Mouse (Mus musculus): Measurements from ENCODE around the gene Btbd11.

Btbd11 gene

DNA sequence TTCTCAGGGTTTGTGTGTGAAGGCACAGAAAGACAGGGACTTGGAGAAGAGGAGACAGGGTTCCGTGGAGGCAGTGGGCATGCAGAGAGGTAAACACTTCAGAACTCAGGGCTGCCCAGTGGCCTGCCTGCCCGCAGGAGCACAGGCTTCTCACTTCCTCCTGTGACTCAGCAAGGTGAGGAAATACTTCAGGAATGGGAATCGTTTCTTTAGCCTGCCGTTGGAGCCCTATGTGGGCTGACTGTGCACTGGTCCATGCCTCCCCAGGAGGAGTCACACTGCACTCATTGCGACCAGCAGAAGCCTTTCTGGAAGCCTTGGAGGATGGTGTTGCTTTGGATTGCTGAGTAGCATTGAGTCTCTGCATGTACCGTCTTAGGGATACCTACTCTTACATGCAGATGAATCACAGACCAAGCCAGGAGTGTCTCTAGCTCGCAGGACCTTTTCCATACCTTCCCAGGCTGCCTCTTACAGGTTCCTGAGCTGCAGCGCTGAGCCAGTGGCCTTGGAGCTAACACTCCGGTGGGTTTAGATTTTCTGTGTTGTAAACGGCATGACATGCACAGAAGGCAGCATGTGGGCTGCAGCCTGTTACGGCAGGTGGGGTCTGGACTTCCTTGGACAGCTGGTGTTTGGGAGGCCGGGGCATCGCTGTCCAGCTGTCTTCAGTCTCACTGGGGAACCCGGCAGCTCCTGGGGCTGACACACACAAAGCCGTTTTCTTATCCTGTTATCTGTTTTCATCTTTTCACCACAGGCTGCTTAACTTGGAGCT, 34.4 kb downstream of the Btbd11 start:
- DNase-seq (ENCODE audit: low read depth, low spot score), result no peak

DNA sequence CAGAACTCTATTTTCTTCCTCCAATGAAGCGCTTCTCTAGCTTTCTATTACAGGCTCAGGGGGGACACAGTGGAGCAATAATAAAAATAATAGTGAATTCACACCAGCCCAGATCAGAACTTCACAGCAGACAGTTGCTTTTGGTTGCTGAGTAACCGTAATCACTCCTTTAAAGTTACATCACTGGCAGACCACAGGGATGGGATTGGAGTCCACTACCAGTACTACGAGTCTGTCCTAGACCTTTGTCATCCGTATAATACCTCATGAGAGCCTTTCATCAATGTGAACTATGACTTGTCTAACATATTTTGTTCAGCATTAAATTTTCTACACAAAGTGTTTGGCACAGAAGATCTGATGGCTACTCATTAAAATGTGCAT, 35.0 kb downstream of the Btbd11 start:
- DNase-seq (ENCODE audit: low read depth, low spot score), result no peak

DNA sequence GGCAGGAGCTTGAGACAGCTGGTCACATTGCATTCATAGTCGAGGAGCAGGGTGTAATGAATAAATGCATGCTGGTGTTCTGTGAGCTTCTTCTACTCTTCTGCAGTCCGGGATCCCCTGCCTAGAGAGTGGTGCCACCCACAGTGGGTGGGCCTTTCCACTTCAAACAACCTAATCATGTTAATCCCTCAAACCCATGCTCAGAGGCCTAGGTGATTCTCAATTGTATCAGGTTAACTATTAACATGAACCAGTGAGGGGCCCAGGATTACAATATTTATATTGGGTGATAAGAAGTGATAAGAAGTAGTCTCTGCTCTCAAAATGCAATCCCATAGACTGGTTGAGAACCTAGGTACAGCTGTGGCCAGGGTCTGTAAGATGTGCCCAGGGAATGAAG, 39.1 kb downstream of the Btbd11 start:
- DNase-seq (ENCODE audit: low read depth, low spot score), result no peak

DNA sequence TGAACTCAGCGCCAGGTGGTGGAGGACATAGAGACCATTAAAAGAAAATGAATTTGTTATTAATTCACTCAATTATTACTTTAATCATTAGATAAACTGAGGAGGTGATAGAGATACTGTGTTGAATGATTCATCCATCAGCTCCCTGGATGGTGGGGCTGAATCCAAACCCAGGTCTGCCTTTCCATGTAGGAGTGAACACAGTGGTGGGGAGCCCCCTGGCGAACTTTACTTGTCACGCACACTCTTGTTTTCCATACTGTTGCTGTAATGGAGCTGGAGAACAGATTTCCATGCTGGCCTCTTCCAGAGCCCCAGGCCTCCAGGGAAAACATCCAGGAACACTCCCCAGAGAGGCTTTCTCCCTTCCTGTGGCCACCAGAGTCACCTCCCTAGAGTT, 50.6 kb downstream of the Btbd11 start:
- DNase-seq (ENCODE audit: low read depth, low spot score), result peak; percentile 29

DNA sequence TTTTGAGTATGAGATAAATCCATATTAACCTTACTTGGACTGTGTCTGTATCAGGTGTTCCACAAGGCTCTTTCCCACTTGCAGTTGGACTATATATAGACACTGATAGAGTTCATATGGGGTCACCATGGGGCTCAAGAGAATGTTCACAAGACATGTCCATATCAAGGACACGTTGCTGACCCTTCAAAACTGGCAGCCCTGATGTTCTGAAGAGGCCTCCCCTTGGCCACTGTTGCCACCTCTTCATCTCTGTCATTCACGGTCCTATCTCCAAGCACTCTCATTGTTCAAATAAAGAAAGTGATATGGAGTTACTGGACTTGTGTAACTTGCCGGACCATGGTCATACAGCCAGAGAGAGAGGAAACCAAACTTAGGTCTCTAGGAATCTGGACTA, 56.8 kb downstream of the Btbd11 start:
- no peak for DNase-seq (ENCODE audit: low read depth, low spot score)

DNA sequence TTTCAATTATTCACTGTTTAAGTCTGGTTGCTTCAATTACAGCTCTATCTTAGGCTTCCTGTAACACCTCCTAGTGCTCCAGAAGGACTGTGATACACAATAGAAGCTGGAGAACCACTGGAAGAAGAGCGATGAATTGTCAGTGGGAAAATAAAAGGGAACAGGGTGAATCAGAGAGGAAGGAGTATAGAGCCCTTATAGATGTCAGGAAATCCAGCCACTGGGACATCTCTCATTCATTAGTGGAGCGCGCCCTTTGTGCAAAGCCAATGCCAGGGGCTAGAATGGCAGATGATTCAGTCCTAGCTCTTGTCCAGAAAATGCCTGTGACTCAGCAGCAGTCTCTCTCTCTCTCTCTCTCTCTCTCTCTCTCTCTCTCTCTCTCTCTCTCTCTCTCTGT, 59.3 kb downstream of the Btbd11 start:
- no peak for DNase-seq (ENCODE audit: low read depth, low spot score)

DNA sequence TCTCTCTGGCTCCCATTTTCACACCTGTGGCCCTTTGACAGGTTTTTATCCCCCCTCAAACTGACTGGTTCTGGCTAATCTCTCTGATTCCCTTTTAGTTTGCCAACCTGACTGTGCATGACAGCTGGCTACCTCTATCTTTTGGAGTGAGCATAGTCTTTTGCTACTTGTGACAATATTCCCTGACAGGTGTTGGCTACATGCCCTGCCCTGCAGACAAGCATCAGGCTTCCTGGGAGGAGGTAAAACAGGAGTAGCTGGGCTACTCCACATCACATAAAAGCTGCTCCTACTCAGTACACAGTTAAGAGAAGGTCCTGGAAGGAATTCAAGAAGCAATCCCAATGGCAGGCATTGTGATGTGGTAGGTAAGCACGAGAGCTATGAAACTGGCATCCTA, 60.1 kb downstream of the Btbd11 start:
- DNase-seq (ENCODE audit: low read depth, low spot score), result no peak

DNA sequence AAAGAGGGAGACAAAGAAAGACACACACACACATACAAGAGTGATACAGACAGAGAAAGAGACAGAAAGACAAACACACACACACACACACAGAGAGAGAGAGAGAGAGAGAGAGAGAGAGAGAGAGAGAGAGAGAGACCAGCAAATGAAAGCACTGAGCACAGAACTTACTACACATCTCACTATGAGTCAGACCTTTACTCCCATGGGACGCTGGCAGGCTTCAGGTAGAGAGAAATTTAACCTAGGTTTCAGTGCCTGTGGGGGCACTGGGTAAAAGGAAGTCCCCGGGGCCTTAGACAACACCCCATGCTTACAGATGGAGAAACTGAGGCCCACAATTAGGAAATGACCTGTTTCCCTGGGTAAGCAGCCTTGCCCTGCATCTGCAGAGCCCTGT, 61.3 kb downstream of the Btbd11 start:
- no peak for DNase-seq (ENCODE audit: low read depth, low spot score)

DNA sequence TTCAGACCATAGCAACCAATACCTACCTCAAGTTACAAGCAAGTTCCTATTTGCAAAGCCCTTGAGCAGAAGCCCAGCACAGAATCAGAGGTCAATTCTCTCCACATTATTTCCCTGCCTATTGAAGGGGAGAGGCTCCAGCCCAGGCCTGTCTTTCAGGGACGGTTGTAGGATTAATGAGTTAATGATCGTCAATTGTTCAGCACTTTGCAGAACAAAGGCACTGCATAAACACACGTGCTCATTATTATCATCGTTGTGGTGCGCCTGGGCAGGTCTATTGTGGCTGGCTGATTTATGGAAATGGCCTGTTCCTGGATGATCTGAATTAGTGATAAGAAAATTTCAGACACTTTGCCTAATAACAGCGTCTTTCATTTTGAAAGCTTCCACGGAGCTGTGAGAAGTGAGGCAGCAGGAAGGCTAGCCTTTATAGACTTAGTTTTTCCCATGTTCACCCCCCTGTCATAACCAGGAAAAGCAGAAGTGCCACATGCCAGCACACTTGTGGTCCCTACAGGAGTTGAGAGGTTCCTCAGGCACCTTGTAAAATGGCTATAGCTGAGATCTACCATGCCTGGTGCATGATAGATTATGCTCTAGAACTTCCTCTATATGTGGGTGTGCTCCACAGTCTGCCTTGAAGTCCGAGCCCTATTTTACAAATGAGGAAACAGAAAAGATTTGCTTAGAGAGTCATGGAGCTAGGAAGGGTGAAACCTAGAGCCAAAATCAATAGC, 65.2 kb downstream of the Btbd11 start:
- DNase-seq (ENCODE audit: low read depth, low spot score), result peak; percentile 85

DNA sequence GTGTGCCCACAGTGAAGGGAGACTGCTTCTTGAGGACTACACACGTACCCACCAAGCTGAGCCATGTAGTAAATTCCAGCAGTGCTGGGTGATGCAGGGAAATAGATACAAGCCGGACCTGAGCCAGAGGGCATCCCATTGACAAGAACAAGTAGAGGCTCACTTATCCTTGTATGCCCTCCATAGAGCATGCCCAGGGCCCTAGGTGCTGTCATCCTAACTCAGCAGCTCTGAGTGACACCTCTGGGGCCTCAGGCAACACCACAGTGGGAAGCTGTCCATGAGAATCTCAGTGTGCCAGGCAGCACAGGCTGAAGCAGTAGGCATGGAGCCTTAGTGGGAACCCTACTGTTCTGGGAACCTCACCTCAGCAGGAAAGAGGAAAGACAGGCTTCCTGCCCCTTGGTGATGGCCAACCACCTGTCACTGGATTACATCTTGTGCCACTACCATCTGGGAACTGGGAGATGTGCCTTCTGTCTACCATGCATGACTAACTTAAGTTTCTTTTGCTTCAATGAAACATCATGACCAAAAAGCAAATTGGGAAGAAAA, 66.7 kb downstream of the Btbd11 start:
- DNase-seq (ENCODE audit: low read depth, low spot score), result no peak

DNA sequence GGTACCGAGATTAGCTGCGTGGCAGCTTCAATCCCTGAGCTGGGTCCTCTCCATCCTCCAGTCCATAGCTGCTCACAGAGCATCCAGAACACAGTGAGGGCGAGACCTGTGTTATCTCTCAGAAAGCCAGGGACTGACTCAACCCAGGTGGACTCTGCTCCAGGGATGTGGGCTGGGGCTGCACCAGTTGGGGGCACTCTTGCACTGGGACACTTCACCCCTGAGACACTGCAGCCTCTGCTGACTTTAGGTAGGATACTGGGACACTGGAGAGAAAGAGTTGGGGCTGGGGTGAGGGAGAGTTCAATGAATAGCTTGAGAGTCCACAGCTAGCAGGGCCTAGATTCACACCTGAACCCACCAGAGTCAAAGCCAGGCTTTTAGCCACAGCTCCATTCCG, 69.4 kb downstream of the Btbd11 start:
- DNase-seq (ENCODE audit: low read depth, low spot score), result peak; percentile 69

DNA sequence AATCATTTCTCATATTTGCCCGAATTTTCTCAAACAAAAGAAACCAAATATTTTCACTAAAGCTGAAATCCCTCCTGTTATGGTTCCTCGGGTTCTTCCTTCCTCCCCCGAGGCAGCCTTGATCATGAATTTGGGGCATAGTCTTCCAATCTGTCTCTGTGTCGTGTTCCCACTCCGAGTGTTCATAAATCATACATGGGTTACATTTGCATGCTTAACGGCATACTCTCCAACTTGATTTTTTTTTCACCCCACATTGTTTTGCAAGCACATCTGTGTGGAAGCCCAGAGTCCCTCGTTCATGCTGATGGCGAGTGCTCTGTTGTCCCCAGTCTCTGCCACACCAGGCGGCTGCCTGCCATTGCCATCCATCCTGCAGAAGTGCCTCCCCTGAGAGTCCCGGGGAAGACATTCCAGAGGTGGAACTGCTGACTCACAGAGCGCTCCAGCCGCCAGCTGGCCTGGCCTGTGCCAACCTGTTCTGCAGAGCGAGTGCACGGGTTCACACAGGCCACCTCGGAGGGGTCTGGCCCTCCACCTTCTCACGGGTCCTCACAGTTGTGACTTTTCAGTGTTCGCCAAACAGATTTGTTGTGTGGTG, 72.2 kb downstream of the Btbd11 start:
- peak; percentile 65 for DNase-seq (ENCODE audit: low read depth, low spot score)

DNA sequence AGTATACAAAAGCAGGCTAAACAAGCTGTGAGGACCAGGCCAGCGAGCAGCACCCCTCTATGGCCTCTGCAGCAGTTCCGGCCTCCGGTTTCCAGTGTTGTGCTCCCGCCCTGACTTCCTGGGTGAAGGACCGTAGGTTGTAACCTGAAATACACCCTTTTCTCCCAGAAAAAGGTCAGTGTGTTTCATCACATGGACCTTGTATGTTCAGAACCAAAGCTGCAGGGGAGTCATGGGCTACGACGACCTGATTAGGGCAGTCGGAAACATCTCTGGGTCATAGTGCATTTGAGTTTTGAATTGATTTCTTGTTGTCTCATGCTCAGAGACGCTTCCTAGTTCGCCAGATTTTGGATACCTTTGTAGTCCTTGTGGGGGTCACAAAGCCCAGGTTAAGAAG, 74.1 kb downstream of the Btbd11 start:
- no peak for DNase-seq (ENCODE audit: low read depth, low spot score)

DNA sequence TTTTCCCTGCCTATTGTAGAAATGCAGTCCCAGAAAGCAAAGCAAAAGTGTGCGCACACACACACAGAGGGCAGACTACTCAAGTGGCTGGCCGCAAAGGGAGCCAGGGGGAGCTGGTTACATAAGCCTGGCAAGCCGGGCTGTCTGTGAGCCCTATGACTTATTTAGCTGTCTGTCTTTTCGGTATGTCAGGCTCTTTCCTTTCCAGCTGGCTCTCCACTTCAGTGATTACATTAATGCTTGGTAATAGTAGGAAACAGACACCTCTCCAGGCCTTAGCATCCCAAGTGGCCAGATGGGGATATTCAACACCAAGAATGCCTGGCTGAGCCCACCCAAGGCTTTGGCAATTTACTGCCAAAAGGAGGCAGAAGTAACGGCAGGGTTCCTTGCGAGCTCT, 77.5 kb downstream of the Btbd11 start:
- DNase-seq (ENCODE audit: low read depth, low spot score), result no peak

DNA sequence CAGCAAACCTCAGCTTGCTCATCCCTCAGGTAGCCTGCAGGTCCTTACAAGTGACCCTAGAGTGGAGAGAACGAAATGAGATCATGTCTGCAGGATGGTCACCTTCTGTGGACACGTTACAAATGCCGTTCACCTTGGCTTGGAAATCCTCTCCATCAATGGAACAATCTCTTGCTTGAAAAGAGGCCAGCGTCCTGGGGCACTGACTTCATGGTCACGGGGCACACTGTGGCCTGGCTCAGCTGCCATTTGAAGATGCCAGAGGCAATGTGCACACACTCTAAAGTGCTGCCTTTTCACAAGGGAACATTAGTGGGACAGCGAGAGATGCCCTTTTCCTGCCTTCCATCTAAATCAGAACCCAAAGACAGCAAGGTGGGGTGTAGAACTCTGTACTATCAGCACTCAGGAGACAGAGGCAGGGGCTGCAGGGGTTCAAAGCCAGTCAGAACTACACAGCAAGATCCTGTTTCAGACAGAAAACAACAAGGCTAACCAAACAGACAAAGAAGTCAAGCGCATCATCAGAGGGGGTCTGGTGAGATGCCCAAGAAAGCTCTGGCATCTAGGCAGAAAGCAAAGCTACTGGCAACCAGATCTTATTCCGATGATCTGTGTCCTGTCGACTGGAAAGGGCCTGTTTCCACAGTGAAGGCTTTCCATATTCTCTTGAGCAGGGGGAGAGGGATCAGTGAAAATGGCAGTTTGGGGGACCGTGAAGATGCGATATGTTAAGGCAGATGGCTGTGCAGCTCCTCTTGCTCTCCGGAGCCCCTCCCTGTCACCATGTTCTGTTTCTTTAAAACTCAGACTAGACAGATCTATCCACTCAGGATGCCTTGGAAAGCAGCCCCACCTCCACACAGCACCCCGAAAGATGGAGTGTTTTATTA, 79.1 kb downstream of the Btbd11 start:
- DNase-seq (ENCODE audit: low read depth, low spot score), result no peak

DNA sequence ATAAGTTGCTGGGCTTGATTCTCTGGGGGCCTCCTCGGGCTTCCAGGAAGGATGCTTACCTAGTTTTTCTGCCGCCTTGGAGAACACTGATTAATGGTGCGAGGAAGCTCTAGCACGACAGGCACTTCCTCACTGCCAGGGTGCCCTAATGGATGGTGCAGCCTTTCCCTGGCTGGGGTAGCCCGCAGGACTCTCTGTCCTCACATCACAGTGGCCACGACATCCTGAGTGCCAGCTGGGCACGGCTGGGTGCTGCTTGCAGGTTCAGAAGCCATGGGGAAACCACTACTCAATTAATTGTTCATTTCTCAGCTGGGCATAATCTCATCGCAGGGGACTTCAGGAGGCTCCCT, 79.8 kb downstream of the Btbd11 start:
- no peak for DNase-seq (ENCODE audit: low read depth, low spot score)

DNA sequence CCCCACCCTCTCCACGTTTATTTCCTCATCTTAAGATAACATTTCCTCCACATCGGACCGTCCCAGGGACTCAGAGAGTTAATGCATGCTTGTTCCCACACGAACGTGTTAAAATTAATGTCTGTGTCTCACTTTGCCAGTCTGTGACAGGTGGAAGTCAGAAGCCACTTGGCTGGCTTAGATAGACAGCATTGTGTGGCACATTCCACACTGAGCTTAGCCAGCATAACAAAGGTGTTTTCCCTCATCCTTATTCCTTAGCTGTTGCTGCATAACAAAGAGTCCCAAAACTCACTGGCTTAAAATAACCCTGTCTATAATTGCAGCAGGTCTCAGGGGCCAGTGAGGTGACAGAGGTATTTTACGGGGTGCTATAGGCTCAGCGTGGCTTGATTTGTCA, 80.8 kb downstream of the Btbd11 start:
- DNase-seq (ENCODE audit: low read depth, low spot score), result peak; percentile 73

DNA sequence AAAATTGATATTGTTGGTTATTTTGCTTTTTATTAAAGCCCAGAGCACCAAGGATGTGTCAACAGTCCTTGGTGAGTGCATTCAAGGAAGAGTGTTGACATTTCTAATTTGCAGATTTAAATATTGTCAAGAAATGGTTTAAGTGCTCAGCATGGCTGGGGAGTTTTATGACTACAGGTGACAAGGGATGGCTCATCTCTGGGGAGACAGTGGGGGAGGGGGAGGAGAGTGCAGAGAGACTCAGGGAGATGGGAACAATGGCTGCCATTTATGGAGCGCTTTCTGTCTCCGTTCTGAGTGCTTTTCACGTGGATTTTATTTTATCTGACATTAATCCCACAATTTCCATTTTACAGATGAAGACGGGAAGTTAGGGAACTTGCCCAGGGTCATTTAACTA, 81.9 kb downstream of the Btbd11 start:
- no peak for DNase-seq (ENCODE audit: low read depth, low spot score)

DNA sequence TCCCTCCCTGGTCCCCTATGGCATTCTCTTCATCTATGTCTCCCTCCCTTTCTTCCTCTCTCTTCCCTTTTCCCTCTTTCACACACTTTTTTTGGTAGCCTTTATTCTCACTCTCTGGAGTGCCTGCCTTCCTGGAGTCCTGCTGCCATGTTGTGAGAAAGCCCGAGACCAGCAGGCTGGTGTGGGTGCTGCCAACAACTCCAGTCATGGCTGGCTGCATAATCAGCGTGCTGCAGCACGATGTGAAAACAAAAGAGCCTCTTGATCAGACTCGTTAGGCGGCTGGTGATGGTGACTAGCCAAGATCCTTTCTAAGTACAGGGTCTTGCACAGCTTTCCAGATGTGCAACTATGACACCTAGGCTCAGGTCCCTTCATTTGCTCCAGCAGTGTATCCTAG, 82.7 kb downstream of the Btbd11 start:
- no peak for DNase-seq (ENCODE audit: low read depth, low spot score)

DNA sequence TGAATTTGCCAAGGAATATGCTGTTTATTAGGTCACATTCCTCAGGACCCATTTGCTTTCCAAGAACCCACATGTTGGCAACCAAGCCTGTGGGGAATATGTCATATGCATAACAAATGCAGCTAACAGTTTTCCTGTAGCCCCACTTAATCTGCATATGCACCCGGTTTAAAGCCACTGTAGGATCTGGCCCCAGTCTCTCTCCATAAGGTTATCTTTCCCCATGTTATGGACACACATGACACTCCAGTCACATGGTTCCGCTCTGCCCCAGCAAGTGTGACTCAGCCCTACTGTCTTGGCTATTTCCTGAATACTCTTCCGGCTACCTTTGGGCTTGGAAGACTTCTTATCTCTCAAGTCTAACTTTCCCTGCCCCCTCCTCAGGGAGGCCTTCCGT, 86.7 kb downstream of the Btbd11 start:
- peak; percentile 57 for DNase-seq (ENCODE audit: low read depth, low spot score)

DNA sequence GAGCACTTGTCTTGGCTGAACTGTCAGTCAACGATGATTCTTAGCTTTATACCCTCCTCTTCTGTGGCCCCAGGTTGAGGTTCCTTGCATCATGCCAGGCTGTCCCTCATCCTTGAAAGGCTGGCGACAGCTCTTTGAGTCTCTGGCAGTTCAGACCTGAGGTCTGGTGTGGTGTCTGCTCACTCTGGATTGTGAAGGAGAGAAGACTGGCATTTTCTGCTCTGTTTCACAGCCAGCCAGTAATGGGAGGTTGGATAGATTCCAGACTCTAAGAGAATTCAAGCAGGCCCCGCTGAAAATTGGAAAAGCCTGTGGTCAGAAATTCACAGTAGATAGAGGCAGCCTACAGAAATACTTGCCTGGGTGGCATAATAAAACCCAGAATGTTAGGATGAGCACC, 87.3 kb downstream of the Btbd11 start:
- no peak for DNase-seq (ENCODE audit: low read depth, low spot score)

Data from R1 (cell line).